Mouse (Mus musculus) frontal cortex, postnatal 36 days (tissue): ENCODE data around the gene Rab3c.

Source experiments
- DNase-seq, 2 experiments: peaks; one replicate each; pipeline ENCODE4 v3.0.0; 2022; ENCODE audit warnings: low spot score in 2 of 2

The Rab3c gene

DNA sequence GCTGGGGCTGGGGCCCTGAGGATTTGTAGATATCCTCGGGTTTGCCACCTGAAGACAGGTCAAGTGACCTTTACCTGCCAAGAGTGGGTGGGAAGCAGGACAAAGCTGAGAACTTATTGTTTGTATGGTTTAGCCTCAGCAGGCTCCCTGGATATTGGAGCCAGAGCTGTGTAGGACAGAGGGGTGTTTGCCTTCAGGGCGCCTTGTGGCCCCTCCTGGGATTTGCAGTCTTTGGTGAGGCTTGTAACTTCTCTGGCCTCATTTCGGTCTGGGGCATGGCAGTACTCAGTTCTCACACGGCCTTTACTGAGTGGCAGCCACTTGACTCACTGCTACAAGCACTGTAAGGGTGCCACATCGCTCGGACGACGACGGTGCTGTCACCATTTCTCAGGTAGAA is 261.0 kb downstream of the Rab3c start:
- no peak for DNase-seq

DNA sequence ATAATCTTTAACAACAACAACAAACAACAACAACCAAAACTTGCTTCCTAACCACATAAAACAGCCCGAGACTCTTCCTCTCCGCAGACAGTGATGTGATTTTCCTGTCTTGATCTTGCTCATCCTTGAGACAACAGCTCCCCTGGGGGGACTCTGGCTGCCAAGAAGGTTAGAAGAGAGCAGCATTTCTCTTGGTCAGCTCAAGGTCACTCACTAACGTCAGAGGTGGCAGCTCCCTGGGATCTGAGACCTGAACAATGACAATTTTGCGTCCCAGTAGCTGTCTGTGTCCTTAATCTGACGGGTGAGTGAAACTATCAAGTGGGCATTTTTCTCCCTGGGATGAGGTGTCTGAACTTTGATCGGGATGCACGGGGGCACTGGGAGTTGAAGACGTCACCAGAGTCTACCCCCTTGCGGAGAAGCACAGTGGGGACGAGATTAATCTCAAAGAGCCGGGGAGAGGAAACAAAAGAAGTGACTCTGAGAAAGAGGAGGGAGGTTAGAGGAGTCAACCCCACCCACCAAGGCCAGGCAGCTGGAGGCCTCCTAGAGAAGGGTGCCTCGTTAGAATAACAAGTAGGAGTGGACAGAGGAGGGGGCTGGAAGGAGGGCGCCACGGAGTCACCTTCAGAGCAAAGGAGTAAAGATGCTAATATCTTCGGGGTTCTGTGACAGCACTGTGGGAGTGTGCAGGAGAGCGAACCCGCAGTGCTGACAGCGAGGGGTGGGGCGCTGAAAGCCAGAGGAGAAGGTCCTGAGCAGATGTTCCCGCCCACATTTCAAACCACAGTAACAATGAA is 261.7 kb downstream of the Rab3c start:
- no peak for DNase-seq

- DNase-seq, result peak; percentile 80 to 88
Observed at GRCm38 (mm10) chr13:110018431-110018901, 262.3 kb downstream of the Rab3c start.

GRCm38 (mm10) chr13:110012029-110012428 is 268.8 kb downstream of the Rab3c start:
- no peak for DNase-seq

DNA sequence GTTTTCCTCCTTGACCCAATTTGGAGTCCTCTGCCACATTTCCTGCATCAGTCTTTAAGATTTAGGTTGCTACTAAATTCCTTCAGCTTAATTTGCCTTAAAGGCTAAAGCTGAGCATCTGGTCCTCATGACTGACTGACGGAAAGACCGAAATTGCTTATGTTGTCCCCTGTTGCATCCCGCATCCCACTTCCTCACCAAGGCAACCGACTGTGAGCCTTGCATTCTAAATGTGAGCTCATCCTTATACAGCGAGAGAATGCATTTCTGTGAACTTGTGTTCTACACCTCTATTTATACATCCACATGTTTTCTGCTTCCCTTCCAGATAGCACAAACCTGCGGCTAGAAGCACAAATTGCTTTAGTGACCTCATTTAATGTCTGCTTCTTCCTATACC is 269.9 kb downstream of the Rab3c start:
- DNase-seq, result peak; percentile 23 to 47

DNA sequence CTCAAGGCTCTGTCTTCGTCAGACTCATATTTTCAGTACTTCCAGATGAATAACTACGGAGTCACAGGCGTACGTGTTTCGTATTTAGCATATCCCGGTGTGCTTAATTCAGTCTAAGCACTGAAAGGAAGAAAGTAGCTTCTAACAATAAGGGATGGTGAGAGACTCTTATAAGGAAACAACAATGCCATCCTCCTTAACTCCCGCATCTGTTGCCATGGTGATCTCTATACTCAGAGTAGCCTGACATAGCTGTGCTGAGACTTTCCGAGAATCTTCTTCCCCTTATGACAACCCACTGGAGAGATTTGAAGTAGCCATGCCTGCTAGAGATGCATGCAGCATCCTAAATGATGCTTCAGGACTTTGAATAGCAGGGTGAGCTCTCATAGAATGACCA is 272.3 kb downstream of the Rab3c start:
- peak in 1 of 2 experiments; percentile 46 for DNase-seq

DNA sequence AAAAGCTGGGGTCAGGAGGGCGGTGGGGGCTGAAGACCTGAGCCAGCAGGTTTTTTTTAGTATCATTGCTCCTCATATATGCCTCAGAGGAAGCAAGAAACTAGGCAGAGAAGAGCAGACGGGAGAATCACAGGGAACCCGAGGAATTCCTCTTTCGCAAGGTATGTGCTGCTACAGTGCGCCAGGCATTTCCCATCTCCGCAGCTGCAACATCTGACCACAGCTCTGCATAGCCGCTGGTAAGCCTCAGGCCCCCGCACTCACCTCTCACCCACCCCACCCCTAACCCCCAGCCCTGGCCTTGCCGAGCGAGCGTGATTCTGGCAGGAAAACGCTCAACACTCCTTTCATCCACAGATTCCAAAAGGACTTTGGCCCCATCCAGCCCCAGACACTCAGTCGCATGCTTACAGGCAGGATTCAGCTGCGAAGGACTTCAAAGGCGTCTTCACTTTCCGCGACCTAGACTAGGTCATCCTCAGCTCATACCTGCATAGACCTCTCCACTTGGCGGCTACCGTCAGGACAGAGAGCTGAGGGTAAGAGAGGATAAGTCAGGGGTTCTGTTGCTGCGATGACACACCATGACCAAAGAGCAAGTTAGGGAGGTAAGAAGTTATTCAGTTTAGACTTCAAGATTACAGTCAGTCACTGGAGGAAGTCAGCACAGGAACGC is 274.6 kb downstream of the Rab3c start:
- no peak for DNase-seq
